Mouse (Mus musculus) MEL (cell line): ENCODE data around the gene Ginm1. TPM values are rescaled to one million over a fixed set of nuclear protein-coding genes. Genes with fewer than 3 reads are reported as not detected.

Experiments used
- DNase-seq: peaks from one replicate; pipeline ENCODE4 v3.0.0; 2011; ENCODE audit warnings: low read depth, low spot score
- H3K27ac ChIP-seq: 2 replicates; pipeline ENCODE4 v1.5.1; 2012; ENCODE audit warnings: low read depth, mild to moderate bottlenecking, control low read depth, low read length, moderate library complexity; ENCODE audit not compliant: control insufficient read depth
- H3K27me3 ChIP-seq, 2 experiments: fragments of 150-350 bp in 1 of 2; sonication (generic) in 1 of 2; 2 replicates each; pipeline ENCODE4 v1.6.1; 2012; ENCODE audit warnings: low read length in 2 of 2, mild to moderate bottlenecking in 2 of 2, improper control_type of control experiment in 1 of 2, moderate library complexity in 1 of 2; ENCODE audit not compliant: insufficient read depth in 2 of 2, control insufficient read depth in 1 of 2
- H3K36me3 ChIP-seq, 2 experiments: 2 replicates each; pipeline ENCODE4 v1.6.1; 2012 to 2014; ENCODE audit warnings: low read length in 2 of 2, improper control_type of control experiment in 1 of 2, inconsistent platforms in 1 of 2, mild to moderate bottlenecking in 1 of 2; ENCODE audit not compliant: insufficient read depth in 2 of 2, control insufficient read depth in 1 of 2
- H3K4me1 ChIP-seq, 2 experiments: fragments of 150-350 bp in 1 of 2; sonication (generic) in 1 of 2; 2 replicates each; pipeline ENCODE4 v1.6.1; 2012; ENCODE audit warnings: low read length in 2 of 2, improper control_type of control experiment in 1 of 2, mild to moderate bottlenecking in 1 of 2; ENCODE audit not compliant: insufficient read depth in 2 of 2, control insufficient read depth in 1 of 2
- H3K4me3 ChIP-seq, 2 experiments: fragments of 150-350 bp in 1 of 2; sonication (generic) in 1 of 2; 2 replicates each; pipeline ENCODE4 v1.5.1; 2012; ENCODE audit warnings: low read depth in 2 of 2, low read length in 2 of 2, mild to moderate bottlenecking in 2 of 2, moderate library complexity in 2 of 2, control low read depth in 1 of 2, improper control_type of control experiment in 1 of 2; ENCODE audit not compliant: control insufficient read depth in 1 of 2, insufficient read depth in 1 of 2
- H3K79me2 ChIP-seq: 2 replicates; pipeline ENCODE4 v1.6.1; 2012; ENCODE audit warnings: mild to moderate bottlenecking, low read length, moderate library complexity; ENCODE audit not compliant: control insufficient read depth, poor library complexity, insufficient read depth
- H3K9ac ChIP-seq: 2 replicates; pipeline ENCODE4 v1.6.1; 2012; ENCODE audit warnings: low read depth, mild to moderate bottlenecking, control low read depth, low read length, moderate library complexity; ENCODE audit not compliant: control insufficient read depth, poor library complexity, severe bottlenecking
- H3K9me3 ChIP-seq: fragments of 150-350 bp; sonication (generic); replicated peaks from 2 replicates; pipeline ENCODE4 v1.6.1; 2012; ENCODE audit warnings: mild to moderate bottlenecking, low read length, improper control_type of control experiment, moderate library complexity; ENCODE audit not compliant: insufficient read depth
- BHLHE40 ChIP-seq: IDR thresholded peaks from 2 replicates; pipeline ENCODE4 v1.6.1; 2012; ENCODE audit warnings: low read depth, mild to moderate bottlenecking, inconsistent platforms, low read length, improper control_type of control experiment, borderline replicate concordance
- CHD1 ChIP-seq: IDR thresholded peaks from 2 replicates; pipeline ENCODE4 v1.6.1; 2012; ENCODE audit warnings: low read depth, mild to moderate bottlenecking, inconsistent platforms, low read length, improper control_type of control experiment
- CTCF ChIP-seq, 3 experiments: IDR thresholded peaks in 2 of 3; conservative IDR thresholded peaks in 1 of 3; 2 replicates each; pipeline ENCODE4 v1.5.1; 2011 to 2012; ENCODE audit warnings: low read length in 3 of 3, low read depth in 2 of 3, mild to moderate bottlenecking in 2 of 3, improper control_type of control experiment in 1 of 3, inconsistent platforms in 1 of 3, mixed read lengths in 1 of 3, moderate library complexity in 1 of 3; ENCODE audit not compliant: control insufficient read depth in 1 of 3, insufficient read depth in 1 of 3, poor library complexity in 1 of 3, severe bottlenecking in 1 of 3
- E2F4 ChIP-seq: IDR thresholded peaks from 2 replicates; pipeline ENCODE4 v1.6.1; 2011; ENCODE audit warnings: low read depth, low read length, improper control_type of control experiment, borderline replicate concordance
- ELF1 ChIP-seq: IDR thresholded peaks from 2 replicates; pipeline ENCODE4 v1.6.1; 2014; ENCODE audit warnings: low read depth, mild to moderate bottlenecking, inconsistent platforms, low read length, improper control_type of control experiment, moderate library complexity
- EP300 ChIP-seq, 2 experiments: IDR thresholded peaks; 2 replicates each; pipeline ENCODE4 v1.6.1; 2011; ENCODE audit warnings: improper control_type of control experiment in 2 of 2, low read length in 2 of 2, low read depth in 1 of 2, mild to moderate bottlenecking in 1 of 2
- GATA1 ChIP-seq: IDR thresholded peaks from 2 replicates; pipeline ENCODE4 v1.6.1; 2011; ENCODE audit warnings: low read depth, low read length, improper control_type of control experiment
- JUND ChIP-seq: IDR thresholded peaks from 2 replicates; pipeline ENCODE4 v1.6.1; 2011; ENCODE audit warnings: low read depth, mild to moderate bottlenecking, improper control_type of control experiment, low read length
- KAT2A ChIP-seq: conservative IDR thresholded peaks from 2 replicates; pipeline ENCODE4 v1.6.1; 2012; ENCODE audit warnings: low read depth, low read length, improper control_type of control experiment, inconsistent platforms
- MAFK ChIP-seq: IDR thresholded peaks from 2 replicates; pipeline ENCODE4 v1.6.1; 2011; ENCODE audit warnings: low read depth, mild to moderate bottlenecking, low read length, improper control_type of control experiment, borderline replicate concordance
- MAX ChIP-seq: IDR thresholded peaks from 2 replicates; pipeline ENCODE4 v1.6.1; 2011; ENCODE audit warnings: low read length, improper control_type of control experiment
- MEF2A ChIP-seq: IDR thresholded peaks from 2 replicates; pipeline ENCODE4 v1.6.1; 2014; ENCODE audit warnings: low read depth, mild to moderate bottlenecking, inconsistent platforms, low read length, improper control_type of control experiment; ENCODE audit not compliant: poor library complexity, insufficient replicate concordance, severe bottlenecking; ENCODE audit errors: extremely low read depth
- MYC ChIP-seq: IDR thresholded peaks from 2 replicates; pipeline ENCODE4 v1.6.1; 2011; ENCODE audit warnings: low read depth, mild to moderate bottlenecking, low read length, improper control_type of control experiment, moderate library complexity
- NELFE ChIP-seq: IDR thresholded peaks from 2 replicates; pipeline ENCODE4 v1.6.1; 2011; ENCODE audit warnings: low read depth, low read length, improper control_type of control experiment
- NRF1 ChIP-seq: IDR thresholded peaks from 2 replicates; pipeline ENCODE4 v1.6.1; 2014; ENCODE audit warnings: low read depth, mild to moderate bottlenecking, inconsistent platforms, low read length, improper control_type of control experiment, moderate library complexity; ENCODE audit not compliant: poor library complexity, insufficient read depth, severe bottlenecking
- POLR2AphosphoS5 ChIP-seq: IDR thresholded peaks from 2 replicates; pipeline ENCODE4 v1.6.1; 2012; ENCODE audit warnings: low read depth, borderline replicate concordance, mild to moderate bottlenecking, inconsistent platforms, low read length, moderate library complexity, mixed read lengths
- RCOR1 ChIP-seq: IDR thresholded peaks from 2 replicates; pipeline ENCODE4 v1.6.1; 2012; ENCODE audit warnings: low read depth, mild to moderate bottlenecking, inconsistent platforms, low read length, improper control_type of control experiment
- SIN3A ChIP-seq: IDR thresholded peaks from 2 replicates; pipeline ENCODE4 v1.6.1; 2012; ENCODE audit warnings: low read length, improper control_type of control experiment, inconsistent platforms
- SMC3 ChIP-seq: IDR thresholded peaks from 2 replicates; pipeline ENCODE4 v1.6.1; 2011; ENCODE audit warnings: low read depth, low read length, improper control_type of control experiment
- TAL1 ChIP-seq: IDR thresholded peaks from 2 replicates; pipeline ENCODE4 v1.6.1; 2012; ENCODE audit warnings: mild to moderate bottlenecking, inconsistent platforms, low read length, moderate library complexity, mixed read lengths
- TBP ChIP-seq: IDR thresholded peaks from 2 replicates; pipeline ENCODE4 v1.8.0; 2011; ENCODE audit warnings: low read depth, low read length, improper control_type of control experiment
- UBTF ChIP-seq: IDR thresholded peaks from 2 replicates; pipeline ENCODE4 v1.6.1; 2012; ENCODE audit warnings: low read depth, mild to moderate bottlenecking, inconsistent platforms, low read length, improper control_type of control experiment, moderate library complexity, borderline replicate concordance; ENCODE audit not compliant: insufficient read depth
- USF2 ChIP-seq, 2 experiments: IDR thresholded peaks; 2 replicates each; pipeline ENCODE4 v1.6.1; 2011 to 2012; ENCODE audit warnings: improper control_type of control experiment in 2 of 2, low read length in 2 of 2, borderline replicate concordance in 1 of 2, inconsistent platforms in 1 of 2, low read depth in 1 of 2, mild to moderate bottlenecking in 1 of 2; ENCODE audit not compliant: insufficient read depth in 1 of 2
- ZKSCAN1 ChIP-seq: IDR thresholded peaks from 2 replicates; pipeline ENCODE4 v1.6.1; 2012; ENCODE audit warnings: low read depth, mild to moderate bottlenecking, inconsistent platforms, low read length, improper control_type of control experiment, moderate library complexity
- ZNF384 ChIP-seq: IDR thresholded peaks from 2 replicates; pipeline ENCODE4 v1.6.1; 2012; ENCODE audit warnings: low read depth, mild to moderate bottlenecking, inconsistent platforms, low read length, improper control_type of control experiment
- polyA plus RNA-seq, 2 experiments: library from polyadenylated mRNA; stranded (reverse) in 1 of 2; unstranded in 1 of 2; fragments of >175 nt in 1 of 2; fragments of >200 nt in 1 of 2; gene quantifications; 2 replicates each; pipeline versions ENCODE4 v1.2.1 to v1.2.4; 2012; ENCODE audit warnings: low replicate concordance in 2 of 2, low read depth in 1 of 2; ENCODE audit not compliant: insufficient read length in 2 of 2, insufficient read depth in 1 of 2, missing spikeins in 1 of 2
- total RNA-seq: library from RNA; depleted of rRNA; stranded (reverse); fragments of 300-350 nt; gene quantifications from 2 replicates; pipeline ENCODE4 v1.2.3, GENCODE M21; 2012

Gene Ginm1
- total and polyA plus RNA-seq, 3 experiments, result 9.2 to 13.8 TPM; not detected in 1

DNA sequence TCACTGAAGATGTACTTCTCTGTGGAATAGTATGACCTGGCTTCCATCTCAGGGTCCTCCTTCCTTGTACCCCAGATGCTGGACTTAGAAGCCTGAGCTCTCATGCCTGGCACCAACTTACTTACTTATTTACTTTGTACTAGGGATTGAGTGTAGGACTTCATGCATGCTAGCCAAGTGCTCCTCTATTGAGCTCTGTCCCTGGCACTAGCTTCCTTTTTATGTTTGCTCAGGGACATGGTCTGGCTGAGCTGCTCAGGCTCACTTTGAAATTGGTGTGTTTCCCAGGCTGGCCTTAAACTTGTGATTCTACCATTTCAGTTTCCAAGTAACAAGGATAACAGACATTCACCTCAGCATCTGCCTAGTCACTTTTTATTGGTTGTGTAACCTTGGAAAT lies 55.5 kb downstream of the Ginm1 start:
- Histone ChIP-seq H3K79me2 (peaks cover 29% of the 10 kb centered on the region), H3K36me3 (peaks cover 0 to 3% of the 10 kb centered on the region in 2 experiments; a peak in 2 of 4 replicates), H3K4me3 (no peak overlapping the region), H3K9me3 (no peaks in the 10 kb centered on the region), H3K9ac (no peak overlapping the region), H3K4me1 (no peaks in the 10 kb centered on the region; a peak in 1 of 4 replicates), H3K27me3 (no peaks in the 10 kb centered on the region), H3K27ac (no peak overlapping the region)
- TF ChIP-seq E2F4 (no peak), MYC (no peak), JUND (no peak), NRF1 (no peak), SIN3A (no peak), GATA1 (no peak), ELF1 (no peak), EP300 (IDR thresholded peaks at IDR 0.05; ENCODE audit: low read depth in 1 of 2, low read length in 2 of 2) (no peak), MAX (no peak), TBP (no peak)
- no peak for DNase-seq

DNA sequence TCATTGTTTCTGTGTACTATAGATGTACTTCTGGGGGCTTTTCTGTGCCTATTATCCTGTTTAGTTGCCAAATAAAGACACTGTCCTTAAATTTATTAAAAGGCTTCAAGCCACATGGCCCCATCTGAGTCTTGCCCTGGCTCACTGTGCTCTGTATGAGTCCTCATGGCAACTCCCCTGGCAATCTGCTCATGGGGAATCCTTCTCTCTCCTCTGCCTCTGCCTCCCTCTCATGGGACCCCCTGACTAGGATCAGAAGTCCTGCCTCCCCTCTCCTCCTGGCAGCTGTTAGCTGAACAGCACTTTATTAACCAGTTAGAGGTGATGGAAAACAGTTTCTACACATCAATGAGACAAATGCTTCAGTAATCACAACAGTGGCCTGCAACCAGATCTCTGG lies 61.0 kb downstream of the Ginm1 start:
- no peak for DNase-seq
- TF ChIP-seq UBTF (no peak), SMC3 (no peak), BHLHE40 (no peak), CTCF (IDR thresholded peaks at IDR 0.05 in 2 of 3, conservative IDR thresholded peaks at IDR 0.05 in 1 of 3; ENCODE audit: control insufficient read depth in 1 of 3, insufficient read depth in 1 of 3, low read depth in 2 of 3, low read length in 3 of 3, poor library complexity in 1 of 3, severe bottlenecking in 1 of 3) (no peak), MYC (no peak), ZKSCAN1 (no peak), USF2 (IDR thresholded peaks at IDR 0.05; ENCODE audit: borderline replicate concordance in 1 of 2, insufficient read depth in 1 of 2, low read depth in 1 of 2, low read length in 2 of 2) (no peak), TBP (no peak), TAL1 (no peak), MEF2A (no peak), ZNF384 (no peak), RCOR1 (no peak), POLR2AphosphoS5 (no peak), CHD1 (no peak), NELFE (no peak), E2F4 (no peak), MAFK (no peak), KAT2A (no peak)
- peaks cover 0 to 17% of the 10 kb centered on the region in 2 experiments; a peak in 2 of 4 replicates for H3K36me3 ChIP-seq

More for the DNA sequence above, 61.0 kb downstream of the Ginm1 start:
- H3K9me3 ChIP-seq, result no peaks in the 10 kb centered on the region
- no peak overlapping the region for H3K27ac ChIP-seq
- no peak overlapping the region for H3K9ac ChIP-seq
- peaks cover 59% of the 10 kb centered on the region for H3K79me2 ChIP-seq
- no peak overlapping the region for H3K4me3 ChIP-seq
- H3K4me1 ChIP-seq, result peaks cover 6 to 9% of the 10 kb centered on the region in 2 experiments; a peak in 3 of 4 replicates
- no peaks in the 10 kb centered on the region for H3K27me3 ChIP-seq
